Mouse (Mus musculus): ENCODE results near the gene Hist1h1a. TPM values are rescaled to one million over a fixed set of nuclear protein-coding genes. Genes with fewer than 3 reads are reported as not detected.
A peak's percentile ranks its signal among the peaks of the same experiment; 100 is the strongest.
"Not testable (repeated sequence)": the region's sequence is repeated elsewhere in the genome, so short reads cannot be mapped to it uniquely, and the experiment has no call there.

Gene Hist1h1a
- polyA plus RNA-seq, 1 experiment from 2014 or later: 0.76 TPM

DNA sequence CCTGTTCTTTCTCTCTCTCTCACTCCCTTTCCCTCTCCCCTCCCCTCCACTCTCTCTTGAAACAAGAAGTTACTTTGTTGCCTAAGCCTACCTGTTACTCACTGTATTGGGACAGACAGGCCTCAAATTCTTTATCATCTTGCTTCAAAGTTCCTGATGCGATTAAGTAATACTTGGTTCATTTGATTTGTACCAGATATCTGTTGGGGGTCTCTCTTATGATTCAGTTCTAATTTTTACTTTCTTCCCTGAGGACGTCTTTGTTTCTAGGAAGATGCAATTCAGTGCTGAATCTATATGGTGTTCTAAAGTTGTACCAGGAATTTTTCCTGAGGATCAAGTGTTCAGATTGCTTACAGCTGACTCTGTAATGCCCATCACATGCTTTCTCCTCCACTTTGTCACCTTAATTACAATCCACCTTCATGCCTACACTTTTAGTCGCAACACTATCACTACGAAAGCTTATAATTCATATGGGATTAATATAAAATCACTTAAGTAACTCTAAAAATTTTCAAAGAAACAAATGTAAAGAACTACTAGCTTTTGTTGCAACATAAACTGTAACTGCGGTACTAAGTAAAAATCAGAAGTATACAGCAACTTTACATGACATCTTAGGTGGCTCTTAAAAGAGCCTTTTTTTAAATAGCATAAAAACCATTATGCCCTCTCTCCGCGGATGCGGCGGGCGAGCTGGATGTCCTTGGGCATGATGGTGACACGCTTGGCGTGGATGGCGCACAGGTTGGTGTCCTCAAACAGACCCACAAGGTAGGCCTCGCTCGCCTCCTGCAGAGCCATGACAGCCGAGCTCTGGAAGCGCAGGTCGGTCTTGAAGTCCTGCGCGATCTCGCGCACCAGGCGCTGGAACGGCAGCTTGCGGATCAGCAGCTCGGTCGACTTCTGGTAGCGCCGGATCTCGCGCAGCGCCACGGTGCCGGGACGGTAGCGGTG lies 18.8 kb upstream of the Hist1h1a start:
- Histone ChIP-seq H3K4me1 (replicated peaks) (peaks cover 30% of the 10 kb centered on the region), H3K36me3 (no peaks in the 10 kb centered on the region), H3K4me2 (peak overlapping the region; percentile 70), H3K4me3 (peak overlapping the region; percentile 49), H3K27me3 (no peaks in the 10 kb centered on the region), H3K27ac (peak overlapping the region; percentile 72), H3K9ac (peak overlapping the region; percentile 35; the same call in 1 of the 2 replicates), H3K9me3 (replicated peaks) (no peaks in the 10 kb centered on the region)
- WGBS: 2% methylated on average over 20 of the region's 36 CpGs
- ATAC-seq (replicated peaks; ENCODE audit: insufficient number of reproducible peaks, insufficient read depth, low FRiP score, low read depth): no peak

DNA sequence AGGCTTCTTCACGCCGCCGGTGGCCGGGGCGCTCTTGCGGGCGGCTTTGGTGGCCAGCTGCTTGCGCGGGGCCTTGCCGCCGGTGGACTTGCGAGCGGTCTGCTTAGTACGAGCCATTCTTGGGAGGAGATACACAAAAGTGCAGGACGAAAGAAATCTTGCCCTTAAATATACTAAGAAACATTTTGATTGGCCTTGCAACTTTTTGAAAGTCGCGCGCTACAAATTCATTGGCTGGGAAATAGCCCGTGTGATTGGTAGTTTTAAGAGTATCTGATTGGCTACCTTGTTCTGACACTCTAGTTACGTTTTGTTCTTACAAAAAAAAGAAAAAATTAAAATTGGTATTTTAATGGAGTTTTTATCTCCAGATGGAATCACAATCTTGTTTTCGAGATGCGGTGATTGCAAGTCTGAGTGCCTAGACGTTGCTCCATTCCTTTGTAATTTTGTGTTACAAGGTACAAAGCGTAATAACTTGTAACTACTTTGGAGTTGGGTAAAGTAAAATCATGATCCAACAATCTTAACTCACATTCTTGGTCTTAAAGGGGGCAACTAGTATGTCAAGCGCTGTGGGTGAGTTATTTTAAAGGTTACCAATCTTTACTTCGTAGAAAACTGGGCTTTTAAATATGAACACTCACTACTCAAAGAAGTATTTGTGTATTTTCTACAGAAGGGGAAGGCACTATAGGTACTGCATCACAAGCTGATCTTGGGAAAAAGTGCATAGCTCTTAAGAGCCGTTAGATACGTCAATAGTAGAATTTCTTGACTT lies 17.9 kb upstream of the Hist1h1a start, which contains the start of gene Hist1h3c:
TSS of gene Hist1h3c (minus strand) at position 222 of the 781 bp plus-strand sequence.
- Histone ChIP-seq H3K36me3 (no peaks in the 10 kb centered on the region), H3K4me3 (peak within 1 kb of the TSS; percentile 49), H3K9ac (peak within 1 kb of the TSS; percentile 65), H3K27me3 (no peaks in the 10 kb centered on the region), H3K4me1 (replicated peaks) (peaks cover 26% of the 10 kb centered on the region), H3K4me2 (peak within 1 kb of the TSS; percentile 70), H3K27ac (peak within 1 kb of the TSS; percentile 99), H3K9me3 (replicated peaks) (no peaks in the 10 kb centered on the region)
- under 1% methylated on average over 24 of the region's 28 CpGs for WGBS
- peak; percentile 53 for ATAC-seq (replicated peaks; ENCODE audit: insufficient number of reproducible peaks, insufficient read depth, low FRiP score, low read depth)

DNA sequence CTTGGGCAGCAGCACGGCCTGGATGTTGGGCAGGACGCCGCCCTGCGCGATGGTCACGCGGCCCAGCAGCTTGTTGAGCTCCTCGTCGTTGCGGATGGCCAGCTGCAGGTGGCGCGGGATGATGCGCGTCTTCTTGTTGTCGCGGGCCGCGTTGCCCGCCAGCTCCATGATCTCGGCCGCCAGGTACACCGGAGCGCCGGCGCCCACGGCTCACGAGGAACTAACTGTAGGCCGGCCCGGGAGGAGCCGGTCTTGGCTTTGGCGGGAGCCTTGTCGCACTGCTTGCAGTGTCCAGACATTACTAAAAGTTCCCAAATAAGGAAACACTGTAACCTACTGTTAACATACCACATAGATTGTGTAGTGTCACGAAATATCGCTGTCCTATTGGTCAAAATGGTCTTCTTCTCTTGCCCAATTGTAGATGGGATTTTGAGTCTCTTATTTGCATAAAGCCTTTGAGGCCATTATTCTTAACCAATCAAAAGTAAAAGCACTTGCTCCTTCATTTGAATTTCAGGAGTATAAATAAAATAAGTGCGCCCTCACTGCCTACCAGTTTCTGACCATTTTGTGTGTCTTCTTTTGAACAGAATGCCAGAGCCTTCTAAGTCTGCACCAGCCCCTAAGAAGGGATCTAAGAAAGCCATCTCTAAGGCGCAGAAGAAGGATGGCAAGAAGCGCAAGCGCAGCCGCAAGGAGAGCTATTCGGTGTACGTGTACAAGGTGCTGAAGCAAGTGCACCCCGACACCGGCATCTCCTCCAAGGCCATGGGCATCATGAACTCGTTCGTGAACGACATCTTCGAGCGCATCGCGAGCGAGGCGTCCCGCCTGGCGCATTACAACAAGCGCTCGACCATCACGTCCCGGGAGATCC lies 17.0 kb upstream of the Hist1h1a start, which contains the start of gene Hist1h2bb:
TSS of gene Hist1h2bb (plus strand) at position 534 of the 880 bp plus-strand sequence.
- Histone ChIP-seq H3K27ac (peak within 1 kb of the TSS; percentile 99), H3K4me2 (peak within 1 kb of the TSS; percentile 70), H3K4me3 (peak within 1 kb of the TSS; percentile 49), H3K4me1 (replicated peaks) (peaks cover 22% of the 10 kb centered on the region), H3K9ac (peak within 1 kb of the TSS; percentile 65)
- peak; percentile 92 for ATAC-seq (replicated peaks; ENCODE audit: insufficient number of reproducible peaks, insufficient read depth, low FRiP score, low read depth)
- not testable (repeated sequence) for H3K9me3 ChIP-seq (replicated peaks); H3K36me3 ChIP-seq; H3K27me3 ChIP-seq
- under 1% methylated on average over 49 of the region's 58 CpGs for WGBS

- 7% methylated on average over 13 of the region's 13 CpGs for WGBS
- peak overlapping the region; percentile 99 for H3K27ac ChIP-seq
Measured at GRCm38 (mm10) chr13:23747081-23747891, 16.2 kb upstream of the Hist1h1a start.

GRCm38 (mm10) chr13:23747892-23748288 lies 15.6 kb upstream of the Hist1h1a start:
- ATAC-seq (replicated peaks; ENCODE audit: insufficient number of reproducible peaks, insufficient read depth, low FRiP score, low read depth): no peak
- no peaks in the 10 kb centered on the region for H3K27me3 ChIP-seq
- peak overlapping the region; percentile 99 for H3K27ac ChIP-seq
- H3K9me3 ChIP-seq (replicated peaks): no peaks in the 10 kb centered on the region
- H3K36me3 ChIP-seq: no peaks in the 10 kb centered on the region
- 12% methylated on average over 4 of the region's 4 CpGs for WGBS
- peak overlapping the region; percentile 70 for H3K4me2 ChIP-seq
- no peak overlapping the region for H3K4me3 ChIP-seq
- peaks cover 25% of the 10 kb centered on the region for H3K4me1 ChIP-seq (replicated peaks)
- no peak overlapping the region for H3K9ac ChIP-seq

More at GRCm38 (mm10) chr13:23747081-23747891, 16.2 kb upstream of the Hist1h1a start:
- ATAC-seq (replicated peaks; ENCODE audit: insufficient number of reproducible peaks, insufficient read depth, low FRiP score, low read depth): peak; percentile 17
- Histone ChIP-seq H3K36me3 (no peaks in the 10 kb centered on the region), H3K9ac (peak overlapping the region; percentile 50; the same call in 1 of the 2 replicates), H3K4me2 (peak overlapping the region; percentile 70), H3K4me3 (peak overlapping the region; percentile 39), H3K4me1 (replicated peaks) (peaks cover 21% of the 10 kb centered on the region), H3K9me3 (replicated peaks) (no peaks in the 10 kb centered on the region), H3K27me3 (no peaks in the 10 kb centered on the region)

GRCm38 (mm10) chr13:23749563-23750121 lies 13.8 kb upstream of the Hist1h1a start:
- no peaks in the 10 kb centered on the region for H3K9me3 ChIP-seq (replicated peaks)
- no peak overlapping the region for H3K4me3 ChIP-seq
- peak overlapping the region; percentile 42; the same call in 1 of the 2 replicates for H3K27ac ChIP-seq
- WGBS: 86% methylated on average over 5 of the region's 5 CpGs
- no peak overlapping the region for H3K4me2 ChIP-seq
- no peaks in the 10 kb centered on the region for H3K36me3 ChIP-seq
- H3K9ac ChIP-seq: no peak overlapping the region
- peaks cover 20% of the 10 kb centered on the region for H3K4me1 ChIP-seq (replicated peaks)
- H3K27me3 ChIP-seq: no peaks in the 10 kb centered on the region
- no peak for ATAC-seq (replicated peaks; ENCODE audit: insufficient number of reproducible peaks, insufficient read depth, low FRiP score, low read depth)

DNA sequence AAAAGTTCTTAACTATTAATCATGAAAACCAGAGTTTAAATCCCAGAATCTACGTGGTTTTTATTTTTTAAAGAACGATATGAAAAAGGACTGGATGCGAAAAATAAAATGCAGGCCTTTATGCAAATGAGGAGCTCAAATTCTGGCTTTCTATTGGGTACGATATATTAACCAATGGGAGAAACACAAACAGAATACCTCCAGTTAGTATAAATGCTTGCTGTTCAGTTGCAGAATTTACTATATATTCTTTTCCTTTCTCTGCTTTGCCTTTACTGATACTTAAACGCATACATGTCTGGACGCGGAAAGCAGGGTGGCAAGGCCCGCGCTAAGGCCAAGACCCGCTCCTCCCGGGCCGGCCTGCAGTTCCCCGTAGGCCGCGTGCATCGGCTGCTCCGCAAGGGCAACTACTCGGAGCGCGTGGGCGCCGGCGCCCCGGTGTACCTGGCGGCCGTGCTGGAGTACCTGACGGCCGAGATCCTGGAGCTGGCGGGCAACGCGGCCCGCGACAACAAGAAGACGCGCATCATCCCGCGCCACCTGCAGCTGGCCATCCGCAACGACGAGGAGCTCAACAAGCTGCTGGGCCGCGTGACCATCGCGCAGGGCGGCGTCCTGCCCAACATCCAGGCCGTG lies 12.5 kb upstream of the Hist1h1a start, which contains the start of gene Hist1h2ab:
TSS of gene Hist1h2ab (plus strand) at position 288 of the 639 bp plus-strand sequence.
- Histone ChIP-seq H3K4me2 (peak within 1 kb of the TSS; percentile 79), H3K4me3 (peak within 1 kb of the TSS; percentile 50), H3K27ac (peak within 1 kb of the TSS; percentile 94), H3K9ac (peak within 1 kb of the TSS; percentile 59), H3K4me1 (replicated peaks) (peaks cover 17% of the 10 kb centered on the region)
- H3K9me3 ChIP-seq (replicated peaks); H3K36me3 ChIP-seq; H3K27me3 ChIP-seq: not testable (repeated sequence)
- 2% methylated on average over 35 of the region's 47 CpGs for WGBS
- ATAC-seq (replicated peaks; ENCODE audit: insufficient number of reproducible peaks, insufficient read depth, low FRiP score, low read depth): peak; percentile 20; the same call in 1 of the 2 replicates

- H3K27ac ChIP-seq: peak overlapping the region; percentile 94
- no peaks in the 10 kb centered on the region for H3K9me3 ChIP-seq (replicated peaks)
- H3K4me1 ChIP-seq (replicated peaks): peaks cover 17% of the 10 kb centered on the region
- WGBS: 2% methylated on average over 11 of the region's 11 CpGs
- H3K36me3 ChIP-seq: no peaks in the 10 kb centered on the region
- H3K4me2 ChIP-seq: peak overlapping the region; percentile 79
- H3K9ac ChIP-seq: peak overlapping the region; percentile 59
- H3K27me3 ChIP-seq: no peaks in the 10 kb centered on the region
- ATAC-seq (replicated peaks; ENCODE audit: insufficient number of reproducible peaks, insufficient read depth, low FRiP score, low read depth): no peak
- peak overlapping the region; percentile 50 for H3K4me3 ChIP-seq
Measured at GRCm38 (mm10) chr13:23751478-23751956, 11.9 kb upstream of the Hist1h1a start.

DNA sequence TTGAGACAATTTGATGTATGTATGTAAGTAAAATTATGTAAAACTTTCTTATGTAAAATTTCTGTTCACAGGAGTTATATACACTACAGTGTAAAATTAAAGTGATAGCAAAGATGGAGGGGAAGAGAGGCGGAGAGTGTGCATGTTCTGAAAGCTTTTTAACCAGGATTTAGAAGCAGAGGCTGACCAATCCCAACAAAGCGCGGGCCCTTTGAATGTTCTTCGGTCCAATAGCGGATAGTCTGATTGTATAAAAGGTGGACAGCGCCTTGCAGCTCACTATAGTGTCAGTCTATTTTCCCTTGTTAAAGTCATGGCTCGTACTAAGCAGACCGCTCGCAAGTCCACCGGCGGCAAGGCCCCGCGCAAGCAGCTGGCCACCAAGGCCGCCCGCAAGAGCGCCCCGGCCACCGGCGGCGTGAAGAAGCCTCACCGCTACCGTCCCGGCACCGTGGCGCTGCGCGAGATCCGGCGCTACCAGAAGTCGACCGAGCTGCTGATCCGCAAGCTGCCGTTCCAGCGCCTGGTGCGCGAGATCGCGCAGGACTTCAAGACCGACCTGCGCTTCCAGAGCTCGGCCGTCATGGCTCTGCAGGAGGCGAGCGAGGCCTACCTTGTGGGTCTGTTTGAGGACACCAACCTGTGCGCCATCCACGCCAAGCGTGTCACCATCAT lies 11.3 kb upstream of the Hist1h1a start, which contains the start of gene Hist1h3b:
TSS of gene Hist1h3b (plus strand) at position 201 of the 675 bp plus-strand sequence.
- WGBS: under 1% methylated on average over 16 of the region's 47 CpGs
- not testable (repeated sequence) for H3K27me3 ChIP-seq; H3K9me3 ChIP-seq (replicated peaks); H3K36me3 ChIP-seq
- Histone ChIP-seq H3K27ac (peak within 1 kb of the TSS; percentile 94), H3K4me1 (replicated peaks) (peaks cover 15% of the 10 kb centered on the region), H3K4me3 (peak within 1 kb of the TSS; percentile 50), H3K9ac (peak within 1 kb of the TSS; percentile 59), H3K4me2 (peak within 1 kb of the TSS; percentile 79)
- ATAC-seq (replicated peaks; ENCODE audit: insufficient number of reproducible peaks, insufficient read depth, low FRiP score, low read depth): peak; percentile 83

Data from heart, embryonic 15.5 days (tissue).